Mouse (Mus musculus) cerebellum, adult 9-10 months (tissue): ENCODE measurements at regions not wholly inside any gene's neighbourhood (a gene's known extent, or its start where the extent isn't known, plus 50 kb on each side); places are given as distances from the start of the nearest gene placed in this dataset.

Experiments used
- DNase-seq: peaks from one replicate; pipeline ENCODE4 v3.0.0; 2022

- DNase-seq: no peak
Measured at GRCm38 (mm10) chr10:111746067-111746878, 226.2 kb upstream of the Krr1 start.

- DNase-seq: no peak
Measured at GRCm38 (mm10) chr10:111746879-111747477, 225.5 kb upstream of the Krr1 start.

GRCm38 (mm10) chr10:111748482-111748881 lies 224.0 kb upstream of the Krr1 start:
- DNase-seq: no peak

- no peak for DNase-seq
Measured at GRCm38 (mm10) chr10:111753646-111754045, 218.8 kb upstream of the Krr1 start.

- DNase-seq: no peak
Measured at GRCm38 (mm10) chr10:111755964-111756363, 216.5 kb upstream of the Krr1 start.

- DNase-seq: no peak
Measured at GRCm38 (mm10) chr10:111756528-111756927, 215.9 kb upstream of the Krr1 start.

GRCm38 (mm10) chr10:111757689-111758088 lies 214.8 kb upstream of the Krr1 start:
- no peak for DNase-seq

- DNase-seq: no peak
Measured at GRCm38 (mm10) chr10:111759505-111759904, 213.0 kb upstream of the Krr1 start.

GRCm38 (mm10) chr10:111762751-111763528 lies 209.5 kb upstream of the Krr1 start:
- DNase-seq: no peak

GRCm38 (mm10) chr10:111767011-111767720 lies 205.3 kb upstream of the Krr1 start:
- DNase-seq: no peak

GRCm38 (mm10) chr10:111767813-111768455 lies 204.5 kb upstream of the Krr1 start:
- DNase-seq: no peak

GRCm38 (mm10) chr10:111769486-111770002 lies 202.9 kb upstream of the Krr1 start:
- no peak for DNase-seq

- no peak for DNase-seq
Measured at GRCm38 (mm10) chr10:111770027-111770426, 202.4 kb upstream of the Krr1 start.

GRCm38 (mm10) chr10:111771010-111771409 lies 201.5 kb upstream of the Krr1 start:
- DNase-seq: no peak

GRCm38 (mm10) chr10:111777559-111777958 lies 194.9 kb upstream of the Krr1 start:
- no peak for DNase-seq

- DNase-seq: no peak
Measured at GRCm38 (mm10) chr10:111778111-111778510, 194.4 kb upstream of the Krr1 start.

- DNase-seq: no peak
Measured at GRCm38 (mm10) chr10:111779956-111780355, 192.5 kb upstream of the Krr1 start.

- DNase-seq: no peak
Measured at GRCm38 (mm10) chr10:111782195-111782810, 190.2 kb upstream of the Krr1 start.

GRCm38 (mm10) chr10:111783496-111783895 lies 189.0 kb upstream of the Krr1 start:
- no peak for DNase-seq

GRCm38 (mm10) chr10:111784065-111784853 lies 188.2 kb upstream of the Krr1 start:
- DNase-seq: no peak

GRCm38 (mm10) chr10:111787175-111787574 lies 185.3 kb upstream of the Krr1 start:
- no peak for DNase-seq
